Mouse (Mus musculus): ENCODE data around the gene Tmem115.
A peak's percentile ranks its signal among the peaks of the same experiment; 100 is the strongest.

Gene Tmem115

GRCm38 (mm10) chr9:107533791-107534407, at the start of gene Tmem115:
Gene Tmem115, plus strand, starts transcription at chr9:107533945.
- peak; percentile 80 to 92 for DNase-seq (ENCODE audit: low spot score in 2 of 2)

DNA sequence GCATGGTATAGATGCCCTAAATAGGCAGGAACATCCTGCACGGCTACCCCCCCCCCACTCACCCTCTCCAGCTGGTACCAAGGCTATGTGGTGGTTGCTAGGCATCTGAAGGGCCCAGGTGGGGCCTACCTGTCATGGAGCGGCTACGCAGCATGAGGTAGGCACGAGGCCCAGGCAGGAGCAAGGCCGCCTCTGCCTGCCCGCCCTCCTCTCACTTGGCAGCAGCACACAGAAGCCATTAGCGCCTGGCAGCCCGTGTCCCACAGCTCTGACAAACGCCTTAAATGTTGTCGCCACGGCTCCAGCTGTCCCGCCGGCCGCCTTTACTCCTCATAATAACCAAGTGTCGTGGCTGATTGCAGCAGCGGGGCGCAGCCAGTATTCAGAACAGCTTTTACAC, 49.4 kb upstream of the Tmem115 start:
- DNase-seq (ENCODE audit: low spot score in 2 of 2), result no peak

DNA sequence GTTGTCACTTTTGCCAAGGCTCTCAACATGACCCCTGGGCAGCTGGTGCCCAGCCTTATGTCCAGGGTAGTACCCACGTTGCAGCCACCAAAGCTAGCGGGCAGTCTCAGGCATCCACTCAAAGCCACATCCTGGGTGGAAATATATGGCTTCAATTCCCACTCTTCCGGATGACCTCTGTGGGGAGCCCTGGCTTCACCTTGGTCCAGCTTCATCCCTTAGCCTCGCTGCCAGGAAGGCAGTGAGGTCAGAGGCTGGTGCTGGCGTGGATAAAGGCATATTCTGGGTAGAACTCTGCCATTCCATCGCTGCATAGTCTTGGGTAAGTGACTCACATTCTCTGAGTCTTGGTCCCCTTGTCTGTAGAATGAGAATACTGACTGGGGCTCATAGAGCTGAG, 49.0 kb upstream of the Tmem115 start:
- DNase-seq (ENCODE audit: low spot score in 2 of 2), result no peak

DNA sequence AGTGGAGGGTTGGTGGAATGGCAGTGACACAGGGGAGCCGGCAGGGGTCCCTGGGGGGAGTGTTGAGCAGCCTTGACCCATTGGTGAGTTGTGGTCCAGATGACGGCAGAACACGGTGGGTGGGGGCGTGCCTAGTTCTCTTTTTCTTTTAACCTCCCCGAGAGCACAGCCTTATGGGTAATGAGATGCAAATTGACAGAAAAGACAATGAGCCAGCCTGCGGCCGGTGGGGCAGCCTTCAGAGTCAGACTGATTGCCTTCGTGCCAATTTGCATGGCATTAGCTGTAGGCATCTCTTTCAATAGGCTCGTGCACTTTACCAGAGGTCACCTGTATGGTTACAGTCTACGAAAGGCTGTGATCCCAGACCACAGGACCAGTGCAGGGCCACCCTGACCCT, 47.7 kb upstream of the Tmem115 start:
- no peak for DNase-seq (ENCODE audit: low spot score in 2 of 2)

DNA sequence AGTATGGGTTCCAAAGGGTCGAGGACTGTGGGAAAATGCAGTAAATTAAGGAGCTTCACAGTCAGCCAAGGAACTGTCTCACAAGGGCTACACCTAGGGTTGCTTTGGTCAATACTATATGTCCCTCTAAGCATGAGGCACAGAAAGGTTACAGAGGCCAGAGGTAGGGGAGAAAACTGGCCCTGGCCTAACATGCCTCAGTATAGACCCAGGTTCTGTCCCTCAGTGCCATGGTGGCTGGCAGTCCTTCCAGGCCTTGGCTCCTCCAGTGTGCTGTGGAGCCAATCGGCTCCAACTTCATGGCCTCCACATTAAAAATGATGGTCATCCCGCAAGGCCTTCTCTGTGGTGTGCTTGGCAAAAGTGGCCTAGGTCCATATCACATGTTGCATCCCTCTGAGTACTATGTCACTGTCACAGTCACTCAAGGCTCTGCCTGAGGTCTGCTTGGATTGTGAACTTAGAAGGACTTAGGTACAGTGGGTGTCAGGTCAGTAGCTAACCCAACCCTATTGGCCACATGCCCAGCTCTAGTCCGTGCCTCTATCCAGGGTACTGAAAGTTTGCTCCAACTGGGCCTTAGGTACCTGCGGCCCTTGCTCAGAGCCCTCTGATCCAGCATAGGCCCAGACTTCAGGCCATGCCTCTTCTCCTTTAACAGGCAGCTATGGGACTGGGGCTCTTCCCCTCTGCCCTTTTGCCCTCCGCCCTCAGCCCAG, 47.1 kb upstream of the Tmem115 start:
- DNase-seq (ENCODE audit: low spot score in 2 of 2), result peak in 1 of 2 experiments; percentile 7

DNA sequence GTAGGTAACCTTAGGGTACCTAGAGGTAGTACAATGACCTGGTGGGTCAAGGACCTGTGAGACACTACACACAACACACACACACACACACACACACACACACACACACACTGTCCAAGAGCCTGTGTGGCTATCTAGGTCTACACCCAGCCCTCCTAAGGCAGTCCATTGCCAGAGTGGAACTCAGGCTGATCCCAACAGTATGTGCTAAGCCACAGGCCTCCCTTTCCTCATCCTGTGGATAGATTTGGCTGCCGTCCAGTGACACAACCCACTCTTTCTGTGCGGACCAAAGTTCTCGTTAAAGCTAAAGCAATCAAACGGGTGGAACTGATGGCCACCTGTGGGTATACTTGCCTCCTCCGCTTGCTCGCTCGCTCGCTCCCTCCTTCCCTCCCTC, 43.6 kb upstream of the Tmem115 start:
- no peak for DNase-seq (ENCODE audit: low spot score in 2 of 2)

GRCm38 (mm10) chr9:107490625-107491024, 43.1 kb upstream of the Tmem115 start:
- no peak for DNase-seq (ENCODE audit: low spot score in 2 of 2)

- DNase-seq (ENCODE audit: low spot score in 2 of 2), result no peak
These were observed 40.2 kb upstream of the Tmem115 start for GRCm38 (mm10) chr9:107493511-107493910.

DNA sequence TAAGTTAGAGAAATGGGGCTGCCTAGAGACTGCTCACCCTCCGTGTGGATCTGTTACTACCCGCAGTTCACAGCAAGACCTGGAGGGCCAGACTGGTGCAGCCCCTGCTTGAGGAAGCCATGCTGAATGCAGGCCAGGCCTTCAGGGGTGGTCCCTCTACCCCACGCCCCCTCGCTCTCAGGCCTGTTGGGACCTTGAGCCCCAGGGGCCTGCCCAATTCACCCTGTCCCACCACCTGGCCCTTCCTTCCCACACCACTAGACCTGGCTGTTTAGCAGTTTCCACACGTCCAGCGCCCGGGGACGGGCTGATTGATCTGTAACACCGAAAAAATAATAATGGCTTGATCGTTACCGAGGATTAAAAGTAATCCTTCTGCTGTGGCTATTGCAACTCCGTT, 39.5 kb upstream of the Tmem115 start:
- no peak for DNase-seq (ENCODE audit: low spot score in 2 of 2)

- DNase-seq (ENCODE audit: low spot score in 2 of 2), result no peak
These were observed 37.4 kb upstream of the Tmem115 start for GRCm38 (mm10) chr9:107496359-107496758.

DNA sequence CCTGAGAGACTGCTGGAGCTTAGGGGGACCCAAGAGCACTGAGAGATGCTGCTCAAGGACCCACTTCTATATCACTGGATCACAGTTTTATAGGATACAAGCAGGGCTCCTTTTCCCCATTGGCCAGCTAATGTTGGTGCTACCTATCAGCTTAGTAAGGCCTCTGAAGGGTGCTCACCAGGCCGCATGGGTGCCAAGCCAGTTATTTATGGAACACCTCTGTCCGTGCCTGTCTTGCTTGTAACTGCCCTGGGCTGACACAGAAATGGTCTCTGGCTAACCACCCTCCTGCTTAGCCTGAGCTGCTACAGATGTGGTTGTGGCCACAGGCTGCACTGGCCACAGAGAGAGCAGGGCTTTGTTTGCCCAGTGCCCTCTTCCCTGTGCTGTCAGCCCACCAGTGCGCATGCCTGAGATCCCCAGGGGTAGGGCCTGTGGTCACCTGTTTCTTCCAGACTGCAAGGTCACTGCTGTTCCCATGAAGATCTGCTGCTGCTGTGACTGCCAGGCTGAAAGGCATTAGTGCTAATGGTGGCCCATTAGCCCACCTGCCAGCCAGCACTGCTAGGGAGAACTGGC, 32.9 kb upstream of the Tmem115 start:
- no peak for DNase-seq (ENCODE audit: low spot score in 2 of 2)

- no peak for DNase-seq (ENCODE audit: low spot score in 2 of 2)
These were observed 31.5 kb upstream of the Tmem115 start for GRCm38 (mm10) chr9:107502131-107502846.

DNA sequence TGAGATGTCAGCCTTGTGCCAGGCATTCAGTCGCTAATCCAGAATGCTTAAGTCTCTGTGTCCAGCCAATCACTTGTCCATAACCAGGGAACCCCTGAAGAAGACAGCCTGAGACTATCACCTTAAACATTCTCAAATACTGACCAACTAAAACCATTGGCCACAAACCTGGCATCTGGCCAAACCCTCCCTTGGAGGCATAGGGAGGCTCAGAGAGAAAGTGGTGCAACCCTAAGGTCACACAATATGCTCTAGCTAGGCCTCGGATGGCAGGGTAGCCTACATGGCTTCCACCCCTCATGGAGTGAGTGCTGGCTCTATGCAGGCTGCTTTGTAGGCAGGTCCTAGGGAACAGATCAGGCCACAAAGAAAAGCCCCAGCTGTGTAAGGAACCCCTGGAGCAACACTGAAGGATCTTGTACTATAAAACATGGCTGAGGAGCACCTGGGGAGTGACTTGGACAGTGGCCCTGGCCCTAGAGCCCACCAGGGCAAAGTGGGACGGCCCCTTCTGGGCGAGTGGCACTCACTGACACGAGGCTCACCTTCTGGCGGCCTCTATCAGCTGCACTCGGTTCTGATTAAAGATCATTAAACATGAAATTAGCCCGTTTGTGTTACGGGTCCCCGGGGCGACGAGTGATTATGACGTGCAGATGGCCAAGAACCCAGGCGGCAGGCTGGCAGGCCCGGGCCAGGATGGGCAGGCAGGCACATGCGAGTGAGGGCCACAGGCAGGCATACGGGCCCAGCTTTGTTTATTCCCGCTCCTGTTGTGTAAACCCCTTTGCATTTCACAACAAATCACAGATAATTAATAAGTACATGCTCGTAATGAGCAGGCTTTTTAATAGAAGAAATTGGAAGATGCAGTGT, 28.8 kb upstream of the Tmem115 start:
- DNase-seq (ENCODE audit: low spot score in 2 of 2), result no peak

DNA sequence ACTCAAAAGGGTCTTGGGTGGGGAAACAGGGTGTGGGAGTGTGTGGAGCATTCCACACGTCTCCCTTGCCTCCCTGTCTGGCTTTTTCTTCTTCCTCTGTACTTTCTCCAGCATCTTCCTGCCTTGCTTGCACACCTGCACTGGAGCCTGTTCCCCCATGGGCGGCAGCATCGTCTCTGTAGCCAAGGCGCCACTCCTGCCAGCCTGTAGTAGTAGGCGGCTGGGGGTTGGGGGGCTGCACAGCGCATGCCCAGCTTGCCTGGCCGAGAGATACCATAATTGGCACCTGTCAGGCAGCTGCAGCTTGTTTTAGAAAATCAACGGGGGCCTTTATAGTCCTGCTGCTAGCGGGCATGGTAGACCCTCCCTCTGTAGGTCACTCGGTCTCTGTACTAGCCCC, 25.5 kb upstream of the Tmem115 start:
- DNase-seq (ENCODE audit: low spot score in 2 of 2), result no peak

DNA sequence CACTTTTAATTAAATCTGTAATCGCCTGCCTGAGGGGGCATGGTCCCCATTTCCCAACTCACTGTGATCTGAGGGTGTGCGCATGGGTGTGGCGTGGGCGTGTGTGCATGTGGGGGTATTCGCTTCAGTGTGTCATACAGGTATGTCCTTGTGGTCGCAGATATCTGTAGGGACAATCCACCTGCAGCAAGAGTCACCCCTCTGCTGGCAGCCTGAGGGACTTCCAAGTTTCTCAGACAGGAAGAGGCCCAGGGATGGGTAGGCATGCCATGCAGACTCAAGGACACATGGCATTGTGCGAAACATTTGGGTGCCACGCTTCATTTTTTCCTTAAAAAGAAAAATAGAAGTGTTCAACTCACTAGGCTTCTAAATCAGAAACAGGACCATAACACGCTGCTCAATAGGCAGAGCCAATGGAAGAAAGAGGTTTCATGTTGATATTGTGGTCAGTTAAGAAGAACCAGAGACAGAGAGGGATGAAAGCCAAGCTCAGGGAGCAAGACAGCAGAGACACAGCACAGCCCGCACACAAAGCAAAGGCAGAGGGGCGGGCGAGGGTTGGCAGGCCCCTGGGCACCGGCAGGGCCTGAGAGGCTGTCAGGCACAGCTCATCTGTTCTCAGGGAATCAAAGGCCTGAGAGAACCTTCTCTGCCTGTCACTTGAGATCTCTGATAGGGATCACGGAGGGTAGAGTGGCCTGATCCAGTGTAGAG, 23.2 kb upstream of the Tmem115 start:
- no peak for DNase-seq (ENCODE audit: low spot score in 2 of 2)

- DNase-seq (ENCODE audit: low spot score in 2 of 2), result no peak
These were observed 22.3 kb upstream of the Tmem115 start for GRCm38 (mm10) chr9:107511436-107511835.

GRCm38 (mm10) chr9:107512326-107512725, 21.4 kb upstream of the Tmem115 start:
- DNase-seq (ENCODE audit: low spot score in 2 of 2), result no peak

DNA sequence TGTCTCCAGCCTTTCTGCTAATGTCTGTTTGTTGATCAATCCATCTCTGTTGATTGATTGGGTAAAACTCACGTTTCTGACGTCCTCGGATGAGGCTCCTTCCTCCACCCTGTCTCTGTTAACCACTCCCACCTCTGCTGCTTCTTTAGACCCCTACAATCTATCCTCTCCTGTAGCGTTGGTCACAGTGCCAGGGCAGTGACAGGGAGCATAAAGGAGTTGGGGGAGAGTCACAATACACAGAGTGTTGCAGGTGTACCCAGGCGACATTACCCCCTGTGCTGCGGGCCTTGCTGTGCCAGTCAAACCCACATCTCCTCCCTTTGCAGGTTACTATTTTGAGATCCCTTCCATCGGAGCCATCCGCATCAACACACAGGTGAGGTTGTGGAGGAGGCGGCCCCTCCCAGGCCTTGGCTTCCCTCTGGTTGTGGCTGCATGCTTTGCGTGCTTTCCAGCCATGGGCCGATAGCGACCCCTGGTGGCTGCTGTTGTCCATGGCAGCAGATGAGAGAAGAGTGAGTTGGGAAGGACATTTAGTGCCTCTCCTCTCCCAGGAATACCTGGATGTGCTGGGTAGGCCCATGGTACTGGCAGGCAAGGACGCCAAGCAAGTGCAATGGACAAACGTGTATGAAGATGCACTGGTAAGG, 19.3 kb upstream of the Tmem115 start:
- DNase-seq (ENCODE audit: low spot score in 2 of 2), result peak; percentile 62 to 75

- DNase-seq (ENCODE audit: low spot score in 2 of 2), result no peak
These were observed 13.4 kb upstream of the Tmem115 start for GRCm38 (mm10) chr9:107520331-107520730.

- no peak for DNase-seq (ENCODE audit: low spot score in 2 of 2)
These were observed 12.6 kb upstream of the Tmem115 start for GRCm38 (mm10) chr9:107521190-107521589.

All from urinary bladder, adult 18-20 months (tissue).